Mouse (Mus musculus) testis, adult 2 months (tissue): ENCODE data around the gene Herpud1.

Source experiments
- CTCF ChIP-seq: fragments of 200-500 bp; IDR thresholded peaks from 2 replicates; pipeline ENCODE4 v1.5.1; 2012; ENCODE audit warnings: low read depth, mild to moderate bottlenecking, inconsistent platforms, low read length, moderate library complexity; ENCODE audit not compliant: control insufficient read depth, insufficient read depth, insufficient replicate concordance
- POLR2A ChIP-seq: fragments of 200-500 bp; IDR thresholded peaks from 2 replicates; pipeline ENCODE4 v1.6.1; 2012; ENCODE audit warnings: low read depth, mild to moderate bottlenecking, inconsistent platforms, low read length, moderate library complexity; ENCODE audit not compliant: control insufficient read depth

- TF ChIP-seq CTCF: no peak
- TF ChIP-seq POLR2A: no peak
Measured at GRCm38 (mm10) chr8:94363906-94364305, 22.3 kb upstream of the Herpud1 start.
